Mouse (Mus musculus): Measurements from ENCODE around the gene Stum. TPM values are rescaled to one million over a fixed set of nuclear protein-coding genes. Genes with fewer than 3 reads are reported as not detected.
"Not testable (repeated sequence)": the region's sequence is repeated elsewhere in the genome, so short reads cannot be mapped to it uniquely, and the experiment has no call there.

Gene Stum
- total RNA-seq (2021) = 100 to 1,000 TPM; 309 to 310 TPM

DNA sequence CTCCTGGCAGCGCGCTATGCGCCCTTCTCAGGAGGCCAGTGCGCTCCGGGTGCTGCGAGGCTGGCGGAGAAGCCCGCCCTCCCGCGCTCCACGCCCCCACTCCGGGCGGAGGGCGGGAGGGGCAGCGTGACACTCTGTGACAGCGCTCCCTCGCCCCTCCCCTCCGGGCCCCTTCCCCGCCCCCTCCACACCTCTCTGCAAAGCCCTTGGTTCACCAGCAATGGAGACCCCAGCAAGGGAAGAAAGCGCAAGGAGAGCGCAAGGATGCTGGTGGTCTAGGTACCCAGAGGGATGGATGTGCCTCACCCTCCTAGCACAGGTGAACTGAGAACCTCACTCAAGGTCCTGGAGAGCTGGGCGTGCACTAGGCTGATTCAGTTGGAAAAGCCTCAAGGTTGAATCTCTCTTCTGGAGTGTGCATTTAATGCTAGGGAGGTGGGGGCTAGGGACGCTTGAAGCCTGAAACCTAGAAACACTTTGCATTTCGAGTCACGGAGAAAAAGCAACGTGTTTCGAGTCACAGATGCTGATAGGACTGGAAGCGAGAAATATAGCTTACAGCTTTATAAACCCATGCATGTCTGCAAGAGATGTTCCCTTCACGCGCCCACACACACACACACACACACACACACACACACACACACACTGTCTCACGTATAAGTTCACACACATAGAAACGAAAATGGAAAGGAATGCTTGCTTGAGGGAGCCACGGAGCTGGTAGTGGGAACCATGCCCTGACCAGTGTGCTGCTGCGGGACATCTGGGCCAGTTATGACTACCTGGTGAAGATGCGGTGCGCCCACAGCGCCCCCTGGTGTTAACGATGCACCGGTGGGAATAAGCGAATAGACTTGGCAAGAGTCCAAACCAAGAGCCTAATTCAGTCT lies at the start of gene Stum:
Stum (minus strand) TSS at position 106 of the 893 bp plus-strand sequence.
- DNase-seq (ENCODE audit: extremely low spot score in 1 of 2, low spot score in 1 of 2) = peak; percentile 69 to 77

DNA sequence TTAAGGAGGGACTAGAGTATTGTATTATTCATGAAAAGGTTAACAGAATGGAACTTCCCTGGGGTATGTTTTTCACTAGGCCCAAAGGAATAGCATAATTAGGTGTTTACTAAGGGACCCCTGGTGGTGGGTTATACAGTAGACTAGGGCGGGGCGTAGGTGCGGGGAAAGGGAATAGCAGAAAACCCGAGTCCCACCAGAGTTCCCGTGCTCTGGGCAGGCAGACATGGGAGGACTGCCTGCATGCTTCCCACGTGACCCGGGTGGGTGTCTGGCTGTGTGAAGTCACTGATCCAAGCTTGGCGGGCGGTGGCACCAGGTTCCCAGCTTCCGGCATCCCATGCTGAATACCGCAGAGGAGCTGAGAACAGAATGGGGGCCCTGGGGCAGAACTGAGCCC lies 49.4 kb upstream of the Stum start:
- DNase-seq (ENCODE audit: extremely low spot score in 1 of 2, low spot score in 1 of 2) = no peak

DNA sequence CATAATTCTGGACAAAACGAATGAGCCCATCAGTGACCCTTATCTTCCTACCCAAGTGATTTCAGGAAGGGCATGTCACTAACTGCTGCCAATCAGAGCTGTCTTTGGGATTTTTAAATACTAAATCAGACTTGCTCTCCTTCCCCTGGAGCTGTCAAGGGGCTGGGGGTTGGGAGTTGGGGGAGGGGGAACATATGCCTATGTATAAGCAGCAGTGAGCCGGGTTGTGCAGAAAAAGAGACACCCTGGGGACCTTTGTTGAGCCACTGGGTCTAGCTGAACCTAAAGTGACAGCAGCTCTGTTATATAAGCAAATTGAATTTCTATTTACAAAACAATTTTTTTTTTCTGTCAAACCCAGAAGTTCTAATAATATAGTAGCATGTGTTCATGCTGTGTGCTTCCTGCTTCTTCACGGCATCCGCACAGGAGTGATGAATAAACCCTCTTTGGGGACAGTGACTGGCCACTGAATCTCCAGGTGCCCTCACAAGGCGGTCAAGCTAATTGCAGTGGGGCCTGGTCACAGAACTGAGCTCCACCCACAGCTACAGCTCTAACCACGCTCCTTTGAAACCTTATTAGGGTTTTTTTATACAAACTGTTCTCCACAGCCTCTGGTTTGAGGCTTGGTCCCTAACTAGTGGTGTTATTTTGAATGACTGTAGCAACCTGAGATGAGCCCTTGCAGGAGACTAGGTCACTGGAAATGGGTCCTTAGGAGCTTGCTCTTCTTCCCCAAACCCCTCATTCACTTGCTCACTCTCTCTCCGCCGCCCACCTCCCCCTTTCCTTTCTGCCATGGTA lies 47.4 kb upstream of the Stum start:
- no peak for DNase-seq (ENCODE audit: extremely low spot score in 1 of 2, low spot score in 1 of 2)

DNA sequence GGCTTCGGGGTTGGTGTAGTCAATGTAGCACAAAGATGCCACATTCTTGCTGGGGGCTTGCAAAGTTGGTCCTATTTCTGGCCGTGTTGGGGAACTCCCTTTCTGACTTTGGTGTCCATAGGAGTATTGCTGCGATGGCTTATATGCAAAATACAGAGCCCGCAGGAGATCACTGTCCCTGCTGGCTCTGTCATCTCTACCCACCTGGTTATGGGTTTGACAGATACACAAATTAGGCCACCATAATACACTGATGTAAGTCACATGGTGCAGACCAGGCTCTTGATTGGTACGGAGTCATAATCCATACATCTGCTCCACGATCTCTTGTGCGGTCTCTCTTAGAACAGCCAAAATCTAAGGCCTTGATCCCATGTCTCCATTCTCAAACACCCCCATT lies 46.5 kb upstream of the Stum start:
- DNase-seq (ENCODE audit: extremely low spot score in 1 of 2, low spot score in 1 of 2) = no peak

DNA sequence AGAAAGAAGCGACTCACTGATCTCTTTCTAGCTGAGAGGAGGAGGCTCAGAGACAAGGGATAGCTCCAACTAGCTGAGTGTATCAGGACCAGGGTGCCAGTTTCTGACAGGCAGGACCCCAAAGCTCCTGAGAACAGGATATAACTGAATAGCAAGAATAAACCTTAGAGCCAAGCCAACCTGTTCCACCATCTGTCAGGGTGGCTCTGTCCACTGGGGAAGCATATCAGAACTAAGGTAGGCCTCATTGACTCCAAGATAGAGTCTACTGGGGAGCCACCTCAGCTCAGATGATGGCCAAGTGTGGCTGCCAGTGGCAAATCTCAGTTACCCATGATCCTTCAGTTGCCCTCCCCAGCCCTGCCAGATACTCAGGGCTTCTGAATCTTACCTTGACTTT lies 42.0 kb upstream of the Stum start:
- DNase-seq (ENCODE audit: extremely low spot score in 1 of 2, low spot score in 1 of 2) = no peak

DNA sequence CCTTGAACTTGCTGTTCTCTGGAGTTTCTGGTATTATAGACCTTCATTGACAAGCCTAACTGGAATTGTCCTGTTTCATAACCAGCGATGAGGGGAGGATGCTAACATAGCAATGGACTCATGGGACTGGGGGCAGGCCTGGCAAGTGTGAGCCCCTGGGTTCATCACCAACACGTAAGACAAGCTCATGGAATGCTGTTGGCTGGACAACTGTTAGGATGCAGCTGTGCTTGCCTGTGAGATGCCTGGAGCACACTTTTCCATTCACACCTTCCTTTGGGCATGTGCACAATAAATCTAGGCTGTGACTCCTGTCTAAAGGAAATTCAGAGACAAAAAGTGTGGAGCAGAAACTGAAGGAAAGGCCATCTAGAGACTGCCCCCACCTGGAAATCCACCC lies 40.0 kb upstream of the Stum start:
- DNase-seq (ENCODE audit: extremely low spot score in 1 of 2, low spot score in 1 of 2) = no peak

DNA sequence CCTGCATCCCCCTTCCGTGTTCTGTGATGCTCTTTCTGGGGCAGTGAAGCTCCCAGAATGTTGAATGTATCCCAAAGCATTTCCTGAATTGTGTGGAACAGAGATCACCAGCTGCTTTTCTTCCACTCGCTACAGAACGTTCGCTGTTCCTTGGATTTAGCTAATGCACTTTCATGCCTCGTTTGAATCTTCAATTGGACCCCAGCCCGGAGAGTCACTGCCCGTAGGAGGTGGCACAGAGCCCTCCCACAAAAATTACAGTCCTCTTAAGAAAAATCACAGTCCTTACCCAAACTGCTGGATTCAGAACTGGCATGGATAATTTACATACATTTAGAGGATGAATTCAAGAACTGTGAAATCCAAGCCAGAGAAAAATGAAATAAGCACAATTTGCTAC lies 36.9 kb upstream of the Stum start:
- no peak for DNase-seq (ENCODE audit: extremely low spot score in 1 of 2, low spot score in 1 of 2)

DNA sequence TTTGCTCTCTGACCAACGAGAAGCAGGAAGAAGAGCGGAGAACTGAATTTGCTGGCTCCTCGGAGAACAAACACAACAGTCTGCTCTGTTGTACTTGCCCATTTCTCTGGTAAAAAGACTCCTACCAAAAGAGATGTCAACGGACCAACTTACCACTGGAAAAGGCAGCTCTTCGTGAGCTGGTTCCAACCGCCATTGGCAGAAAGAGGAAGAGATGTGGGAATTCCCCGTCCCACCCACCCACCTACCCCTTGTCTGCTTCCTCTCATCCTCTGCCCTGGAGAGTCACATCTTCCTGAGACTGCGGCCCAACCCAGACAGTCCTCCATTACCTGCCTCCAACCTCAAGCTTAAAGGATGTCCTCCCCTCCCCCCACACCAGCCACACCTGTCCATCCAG lies 36.2 kb upstream of the Stum start:
- no peak for DNase-seq (ENCODE audit: extremely low spot score in 1 of 2, low spot score in 1 of 2)

DNA sequence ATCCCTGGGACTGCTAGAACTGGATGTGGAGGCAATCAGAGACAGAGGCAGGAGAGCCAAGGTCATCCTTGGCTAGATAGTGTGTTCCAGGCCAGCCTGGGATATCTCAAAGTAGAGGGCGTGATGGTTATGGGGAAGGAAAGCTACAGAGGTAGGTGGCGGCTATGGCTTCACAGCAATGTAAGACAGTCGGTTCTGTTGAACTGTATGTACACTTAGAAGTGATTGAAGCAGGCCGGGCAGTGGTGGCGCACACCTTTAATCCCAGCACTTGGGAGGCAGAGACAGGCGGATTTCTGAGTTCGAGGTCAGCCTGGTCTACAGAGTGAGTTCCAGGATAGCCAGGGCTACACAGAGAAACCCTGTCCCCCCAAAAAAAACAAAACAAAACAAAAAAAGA lies 35.6 kb upstream of the Stum start:
- not testable (repeated sequence) for DNase-seq (ENCODE audit: extremely low spot score in 1 of 2, low spot score in 1 of 2)

DNA sequence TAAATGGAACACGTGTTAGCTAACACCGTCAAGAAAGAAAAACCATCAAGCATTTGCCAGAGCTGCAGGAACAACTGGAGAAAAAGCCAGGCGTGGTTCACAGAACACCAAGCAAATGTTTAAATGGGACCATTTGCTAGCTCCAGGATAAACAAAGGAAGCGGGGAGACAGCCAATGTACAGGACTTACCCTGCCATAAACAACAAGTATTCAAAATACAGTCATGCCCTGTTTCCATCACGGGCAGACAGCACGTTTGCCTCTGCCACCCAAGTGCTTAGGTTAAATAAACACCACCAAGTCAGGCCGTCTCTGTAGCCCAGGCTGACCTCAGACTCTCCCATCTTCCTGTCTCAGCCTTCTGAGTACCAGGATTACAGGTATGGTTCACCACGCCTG lies 35.1 kb upstream of the Stum start:
- DNase-seq (ENCODE audit: extremely low spot score in 1 of 2, low spot score in 1 of 2) = no peak

DNA sequence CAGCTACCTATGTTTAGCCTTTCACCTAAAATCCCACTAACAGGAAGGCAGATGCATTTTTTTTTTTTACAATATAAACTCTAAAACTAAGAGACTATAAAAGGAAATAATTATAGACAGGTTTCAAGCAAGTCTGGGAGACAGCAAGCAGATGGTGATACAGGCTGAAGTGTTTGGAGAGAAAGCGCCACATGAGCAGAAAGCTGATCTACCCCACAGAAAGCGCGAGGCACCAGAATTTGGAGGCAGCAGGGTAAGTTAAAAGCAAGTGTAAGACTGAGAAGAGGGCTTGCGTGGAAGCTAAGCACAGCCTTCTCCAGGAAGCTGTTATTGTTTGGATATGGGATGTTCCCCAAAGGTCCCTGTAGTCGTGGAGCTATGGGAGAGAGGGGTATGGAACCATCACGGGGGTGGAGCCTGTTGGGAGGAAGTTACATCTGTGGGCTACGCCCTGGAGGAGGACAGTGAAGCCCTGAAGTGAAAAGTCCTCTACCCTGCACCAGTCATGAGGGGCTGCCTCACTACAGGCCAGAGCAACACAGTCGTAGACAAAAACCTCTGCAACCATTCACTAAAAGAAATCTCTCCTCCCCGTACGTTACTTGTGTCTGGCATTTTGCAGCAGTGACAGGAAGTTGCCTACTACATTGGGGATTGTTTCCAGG lies 34.2 kb upstream of the Stum start:
- no peak for DNase-seq (ENCODE audit: extremely low spot score in 1 of 2, low spot score in 1 of 2)

DNA sequence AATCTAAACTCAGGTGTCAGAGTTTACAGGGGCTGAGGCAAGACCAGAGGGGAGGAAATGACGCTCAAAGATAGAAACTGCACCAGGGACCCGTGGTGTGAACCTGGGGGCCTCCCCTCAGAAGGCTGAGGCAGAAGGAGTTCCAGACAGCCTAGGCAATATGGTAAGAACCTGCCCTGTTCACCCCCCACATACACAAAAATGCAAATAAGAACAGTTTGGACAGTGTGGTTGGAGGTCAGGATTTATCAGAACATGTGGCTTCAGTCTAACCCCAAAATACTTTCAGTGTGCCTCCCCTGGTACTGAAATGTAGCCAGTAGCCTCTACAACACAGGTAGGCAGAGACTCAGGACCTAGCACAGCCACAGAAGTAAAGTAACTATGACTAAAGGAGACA lies 30.8 kb upstream of the Stum start:
- DNase-seq (ENCODE audit: extremely low spot score in 1 of 2, low spot score in 1 of 2) = no peak

DNA sequence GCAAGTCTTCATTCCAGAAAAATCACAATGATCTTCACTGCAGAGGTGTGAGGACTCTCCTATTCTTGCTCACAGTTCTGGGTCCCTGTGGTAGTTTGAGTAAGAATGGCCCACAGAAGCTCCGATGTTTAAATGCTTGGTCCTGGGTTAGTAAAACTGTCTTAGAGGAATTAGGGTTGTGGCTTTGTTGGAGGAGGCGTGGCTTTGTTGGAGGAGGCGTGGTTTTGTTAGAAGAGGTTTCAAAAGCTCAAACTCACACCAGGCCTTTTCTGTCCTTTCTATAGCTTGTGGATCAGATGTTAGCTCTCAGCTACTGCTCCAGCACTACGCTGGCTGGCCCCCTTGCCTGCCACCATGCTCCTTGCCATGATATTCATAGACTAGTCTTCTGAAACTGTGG lies 27.6 kb upstream of the Stum start:
- no peak for DNase-seq (ENCODE audit: extremely low spot score in 1 of 2, low spot score in 1 of 2)

DNA sequence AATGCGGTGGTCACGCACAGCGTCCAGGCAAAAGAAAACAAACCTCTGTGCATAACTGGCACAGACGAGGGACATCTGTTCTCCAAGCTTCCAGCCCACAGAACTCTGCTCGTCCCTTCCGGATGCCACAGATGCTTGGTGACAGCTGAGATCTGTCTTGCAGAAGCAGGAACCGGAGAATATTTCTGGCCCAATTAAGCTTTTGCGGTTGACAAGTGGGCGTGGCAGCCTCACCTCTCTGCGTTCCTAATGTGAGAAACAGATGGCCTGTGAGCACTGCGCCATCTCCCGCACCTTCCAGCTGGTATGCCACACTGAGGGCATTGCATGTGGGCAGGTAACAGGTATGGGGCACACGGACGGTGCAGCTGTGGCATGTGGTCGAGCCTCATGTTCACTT lies 27.1 kb upstream of the Stum start:
- peak in 1 of 2 experiments; percentile 25 for DNase-seq (ENCODE audit: extremely low spot score in 1 of 2, low spot score in 1 of 2)

DNA sequence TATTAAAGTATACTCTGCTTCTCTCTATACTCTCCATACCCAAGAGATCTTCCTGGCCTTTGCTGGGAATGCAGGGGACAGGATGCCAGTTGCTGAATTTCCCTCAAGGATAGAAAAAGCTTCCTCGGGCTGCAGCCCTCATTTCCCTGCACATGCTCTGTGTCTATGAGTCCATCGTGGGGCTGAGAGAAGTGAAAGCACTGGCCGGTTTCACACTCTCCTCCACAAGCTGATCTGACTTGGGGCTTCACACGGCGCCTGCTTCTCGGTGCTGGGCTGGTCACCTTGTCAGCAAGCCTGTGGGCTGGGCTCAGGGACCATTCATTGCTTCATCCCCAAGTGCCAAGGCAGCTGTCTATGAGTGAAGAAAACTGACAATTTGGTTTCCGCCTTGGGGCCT lies 25.4 kb upstream of the Stum start:
- no peak for DNase-seq (ENCODE audit: extremely low spot score in 1 of 2, low spot score in 1 of 2)

DNA sequence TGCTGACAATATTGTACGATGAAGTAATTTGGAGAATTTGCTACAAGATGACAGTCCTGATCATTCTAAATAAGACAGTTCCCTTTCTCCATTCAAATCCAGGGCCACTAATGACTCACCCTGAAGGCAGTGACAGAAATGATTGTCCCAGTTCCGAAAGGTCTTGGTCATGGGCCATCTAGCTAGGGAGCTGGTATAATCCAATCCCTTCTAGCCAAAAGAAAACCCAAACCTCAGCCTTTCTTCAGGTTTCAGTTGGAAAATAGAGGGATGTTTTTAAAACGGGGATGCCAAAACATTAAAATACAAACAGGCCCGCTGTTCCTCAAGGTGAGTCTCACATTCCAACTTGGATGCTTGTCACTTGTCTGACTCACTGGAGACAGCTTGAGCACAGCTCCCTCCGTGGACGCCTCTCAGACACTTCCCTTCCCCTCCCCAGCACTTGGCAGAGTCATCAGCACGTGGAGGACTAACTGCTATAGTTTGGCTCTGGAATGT lies 24.0 kb upstream of the Stum start:
- DNase-seq (ENCODE audit: extremely low spot score in 1 of 2, low spot score in 1 of 2) = no peak

DNA sequence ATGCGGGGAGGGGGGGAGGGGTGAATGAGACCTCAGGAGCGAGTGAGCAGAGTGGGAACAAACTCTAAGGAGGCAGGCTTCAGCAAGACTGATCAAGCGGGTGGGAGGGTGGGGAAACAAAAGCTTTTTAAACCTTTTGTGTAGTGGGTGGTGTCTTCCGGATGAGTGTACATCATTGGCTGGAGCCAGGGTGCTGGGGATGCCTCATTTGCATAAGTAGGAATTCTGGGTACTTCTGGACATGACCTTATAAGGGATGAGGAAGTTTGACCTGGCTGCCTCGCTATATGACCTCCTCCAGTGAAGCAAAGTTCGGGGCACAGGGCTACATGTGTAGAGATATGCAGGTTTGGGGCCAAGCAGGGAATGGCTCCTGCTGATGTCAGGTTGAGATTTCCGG lies 23.0 kb upstream of the Stum start:
- DNase-seq (ENCODE audit: extremely low spot score in 1 of 2, low spot score in 1 of 2) = no peak

DNA sequence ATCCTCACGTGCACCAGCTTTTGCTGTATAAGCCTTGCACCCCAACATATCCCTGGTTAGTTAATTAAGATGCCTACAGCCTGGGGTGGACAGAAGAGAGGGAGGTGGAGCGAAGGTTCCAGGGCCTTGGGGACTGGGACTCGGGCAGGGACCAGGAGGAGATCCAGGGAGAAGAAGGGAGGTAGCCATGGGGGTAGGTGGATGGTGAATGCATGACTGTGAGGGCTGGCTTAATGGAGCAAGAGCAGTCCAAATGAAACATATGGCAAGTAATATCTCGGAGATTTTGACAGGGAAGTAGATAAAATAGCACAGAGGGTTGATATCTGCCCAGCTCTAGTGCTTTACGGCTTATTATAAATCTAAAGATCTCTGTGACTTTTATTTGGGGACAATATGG lies 21.6 kb upstream of the Stum start:
- DNase-seq (ENCODE audit: extremely low spot score in 1 of 2, low spot score in 1 of 2) = no peak

DNA sequence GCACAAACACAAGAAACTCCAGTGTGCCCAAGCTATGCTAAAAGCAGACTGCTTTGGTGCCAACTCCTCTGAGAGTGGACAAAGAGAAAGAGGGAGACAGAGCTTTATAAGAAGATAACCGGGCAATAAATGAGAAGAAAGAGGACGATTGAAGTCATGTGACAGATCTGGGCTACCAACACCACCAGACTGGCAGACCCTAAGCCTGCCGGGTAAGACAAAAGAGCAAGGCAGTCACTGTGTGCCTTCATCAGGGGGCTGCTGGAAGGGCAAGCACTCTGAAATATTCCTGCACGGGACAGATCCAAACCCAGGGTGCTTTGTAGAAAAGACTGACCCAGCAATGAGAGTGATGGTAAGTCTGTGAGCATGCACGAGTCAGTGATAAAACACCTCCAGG lies 20.2 kb upstream of the Stum start:
- DNase-seq (ENCODE audit: extremely low spot score in 1 of 2, low spot score in 1 of 2) = no peak

DNA sequence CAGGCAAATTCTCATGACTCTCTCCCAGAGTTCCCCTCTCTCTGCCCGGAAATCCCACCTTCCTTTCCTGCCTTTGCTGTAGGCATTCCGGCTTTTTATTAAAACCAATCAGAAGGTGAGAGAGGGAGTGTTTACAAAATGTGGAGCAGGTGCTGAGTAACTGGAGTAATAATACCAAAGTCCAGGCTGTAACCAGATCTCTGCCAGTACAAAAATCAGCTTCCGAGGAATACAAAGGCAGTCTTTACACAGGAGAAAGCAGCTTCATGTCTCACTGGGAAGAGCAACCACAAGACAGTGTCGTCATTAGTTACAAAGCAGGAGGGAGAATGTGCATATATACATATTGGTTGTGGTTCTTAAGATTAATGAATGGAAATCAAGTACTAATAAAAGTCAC lies 19.3 kb upstream of the Stum start:
- no peak for DNase-seq (ENCODE audit: extremely low spot score in 1 of 2, low spot score in 1 of 2)

DNA sequence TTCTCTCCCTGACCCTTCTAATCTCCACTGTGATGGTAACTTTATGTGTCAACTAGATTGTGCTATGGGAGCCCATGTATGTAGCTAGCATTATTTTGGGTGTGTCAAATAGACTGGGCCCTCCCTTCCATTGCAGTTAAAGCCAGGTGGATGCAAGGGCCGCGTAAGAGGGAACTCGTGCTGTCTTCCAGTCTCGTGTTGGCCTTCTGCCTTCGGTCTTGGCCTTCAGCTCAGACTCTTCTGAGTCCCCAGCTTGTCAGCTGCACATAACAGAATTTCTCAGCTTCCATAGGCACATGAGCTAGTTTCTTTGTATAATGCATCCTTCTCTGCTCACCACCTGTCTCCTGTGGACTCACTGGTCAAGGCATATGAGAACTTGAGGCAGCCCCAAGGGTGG lies 17.3 kb upstream of the Stum start:
- no peak for DNase-seq (ENCODE audit: extremely low spot score in 1 of 2, low spot score in 1 of 2)
